Mouse (Mus musculus) spleen, adult 2 months (tissue): ENCODE data around the gene Ldlrad2.

ENCODE experiments used
- CTCF ChIP-seq: fragments of 200-500 bp; IDR thresholded peaks from 2 replicates; pipeline ENCODE4 v1.5.1; 2011; ENCODE audit warnings: mild to moderate bottlenecking, inconsistent platforms; ENCODE audit not compliant: insufficient read depth, insufficient read length, insufficient replicate concordance; ENCODE audit errors: extremely low read depth
- POLR2A ChIP-seq: fragments of 200-500 bp; IDR thresholded peaks from 2 replicates; pipeline ENCODE4 v1.6.1; 2011; ENCODE audit warnings: low read depth, low read length, inconsistent platforms

- TF ChIP-seq CTCF: no peak
- TF ChIP-seq POLR2A: no peak
Observed at GRCm38 (mm10) chr4:137527872-137528271, 46.5 kb downstream of the Ldlrad2 start.
